Mouse (Mus musculus) kidney, postnatal 14 days (tissue): ENCODE measurements around the gene Dst.

Experiments used
- DNase-seq: peaks from one replicate; pipeline ENCODE4 v3.0.0; 2022; ENCODE audit warnings: mixed read lengths

The Dst gene

GRCm38 (mm10) chr1:33991067-33991466, 83.0 kb downstream of the Dst start:
- no peak for DNase-seq

GRCm38 (mm10) chr1:33992810-33993209, 84.8 kb downstream of the Dst start:
- peak; percentile 22 for DNase-seq

GRCm38 (mm10) chr1:33994201-33994600, 86.2 kb downstream of the Dst start:
- DNase-seq, result no peak

- DNase-seq, result no peak
Measured at GRCm38 (mm10) chr1:33995386-33995785, 87.4 kb downstream of the Dst start.

- no peak for DNase-seq
Measured at GRCm38 (mm10) chr1:33996105-33996887, 88.3 kb downstream of the Dst start.

- no peak for DNase-seq
Measured at GRCm38 (mm10) chr1:34002321-34002720, 94.3 kb downstream of the Dst start.

GRCm38 (mm10) chr1:34002970-34003369, 94.9 kb downstream of the Dst start:
- no peak for DNase-seq

- DNase-seq, result no peak
Measured at GRCm38 (mm10) chr1:34005238-34005725, 97.3 kb downstream of the Dst start.

- peak; percentile 77 for DNase-seq
Measured at GRCm38 (mm10) chr1:34005726-34006638, 98.0 kb downstream of the Dst start.

GRCm38 (mm10) chr1:34006828-34007361, 98.9 kb downstream of the Dst start:
- no peak for DNase-seq

- DNase-seq, result peak; percentile 11
Measured at GRCm38 (mm10) chr1:34007379-34007778, 99.4 kb downstream of the Dst start.

GRCm38 (mm10) chr1:34011051-34011677, 103.1 kb downstream of the Dst start:
- DNase-seq, result peak; percentile 72

- DNase-seq, result peak; percentile 8
Measured at GRCm38 (mm10) chr1:34011821-34012271, 103.8 kb downstream of the Dst start.

- no peak for DNase-seq
Measured at GRCm38 (mm10) chr1:34013490-34013889, 105.5 kb downstream of the Dst start.

- DNase-seq, result no peak
Measured at GRCm38 (mm10) chr1:34016780-34017179, 108.8 kb downstream of the Dst start.

- no peak for DNase-seq
Measured at GRCm38 (mm10) chr1:34017323-34017722, 109.3 kb downstream of the Dst start.

GRCm38 (mm10) chr1:34020599-34020998, 112.6 kb downstream of the Dst start:
- DNase-seq, result no peak

- no peak for DNase-seq
Measured at GRCm38 (mm10) chr1:34021574-34021973, 113.5 kb downstream of the Dst start.

- DNase-seq, result no peak
Measured at GRCm38 (mm10) chr1:34023154-34023553, 115.1 kb downstream of the Dst start.

- no peak for DNase-seq
Measured at GRCm38 (mm10) chr1:34025879-34026278, 117.9 kb downstream of the Dst start.

- DNase-seq, result no peak
Measured at GRCm38 (mm10) chr1:34028722-34029121, 120.7 kb downstream of the Dst start.

GRCm38 (mm10) chr1:34030330-34031021, 122.5 kb downstream of the Dst start:
- no peak for DNase-seq
